Mouse (Mus musculus): ENCODE results near the gene Kcnj9. TPM values are rescaled to one million over a fixed set of nuclear protein-coding genes. Genes with fewer than 3 reads are reported as not detected.

Gene Kcnj9
- polyA plus RNA-seq, 1 experiment from 2014 or later: 5.9 TPM

DNA sequence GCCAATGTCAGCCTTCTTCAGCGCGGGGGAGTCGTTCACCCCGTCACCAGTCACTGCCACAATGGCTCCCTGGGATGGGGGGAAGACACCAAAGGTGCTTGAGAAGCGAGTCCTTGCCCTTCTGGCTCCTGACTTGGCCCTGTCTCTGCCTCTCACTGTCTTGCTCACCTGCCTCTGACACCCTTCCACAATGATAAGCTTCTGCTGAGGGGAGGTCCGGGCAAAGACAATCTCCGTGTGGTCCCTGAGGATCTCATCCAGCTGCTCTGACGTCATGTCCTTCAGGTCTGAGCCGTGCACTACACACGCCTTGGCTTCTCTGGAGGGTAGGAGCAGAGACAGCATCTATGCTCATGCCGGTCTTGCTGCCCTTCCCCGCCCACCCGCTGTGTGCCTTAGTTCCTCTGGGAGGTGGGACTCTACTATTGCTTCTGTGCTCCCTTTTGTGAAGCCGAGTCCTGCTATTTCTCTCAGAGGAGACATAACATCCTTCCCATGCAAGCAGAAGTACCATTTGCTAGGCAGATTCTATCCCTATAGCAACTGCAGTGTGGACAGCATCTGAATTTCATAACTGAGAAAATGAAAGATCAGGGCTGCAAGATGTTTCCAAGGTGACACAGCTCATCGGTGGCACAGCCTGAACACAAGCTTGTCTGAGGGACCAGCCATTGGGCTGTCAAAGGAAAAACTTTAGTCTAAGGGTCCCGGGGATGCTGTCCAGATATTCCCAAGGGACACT, 49.2 kb downstream of the Kcnj9 start:
- H3K4me2 ChIP-seq: no peak overlapping the region
- no peaks in the 10 kb centered on the region for H3K36me3 ChIP-seq (replicated peaks)
- H3K9me3 ChIP-seq: no peaks in the 10 kb centered on the region
- ATAC-seq (replicated peaks): peak; percentile 46
- H3K9ac ChIP-seq: no peak overlapping the region
- 0 out of 2 replicates have a peak overlapping the region, but pooled peaks have one; percentile 30 for H3K27ac ChIP-seq
- H3K4me3 ChIP-seq: no peak overlapping the region
- H3K4me1 ChIP-seq: no peaks in the 10 kb centered on the region; the same call in 1 of the 2 replicates
- 73% methylated on average over 16 of the region's 16 CpGs for WGBS
- H3K27me3 ChIP-seq (replicated peaks): no peaks in the 10 kb centered on the region

DNA sequence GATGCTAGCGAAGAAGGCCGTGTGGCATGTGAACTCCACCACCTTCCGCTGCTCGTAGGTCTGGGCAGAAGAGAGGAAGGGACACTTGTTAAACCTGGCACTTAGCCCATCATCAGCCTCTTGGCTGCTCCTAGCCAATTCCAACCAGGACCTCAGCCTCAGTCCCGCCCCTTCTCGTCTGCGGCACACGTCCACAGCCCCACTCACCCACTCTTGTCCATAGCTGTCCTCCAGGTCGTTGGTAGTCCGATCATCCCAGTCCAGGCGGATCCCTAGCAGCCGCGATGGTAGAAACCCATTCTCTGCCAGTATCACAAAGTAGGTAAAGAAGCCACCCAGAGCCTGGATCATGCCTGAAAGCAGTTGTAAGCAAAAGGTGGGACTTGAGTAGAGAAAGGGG, 50.8 kb downstream of the Kcnj9 start:
- ATAC-seq (replicated peaks): no peak
- 93% methylated on average over 13 of the region's 13 CpGs for WGBS
- Histone ChIP-seq H3K27me3 (replicated peaks) (no peaks in the 10 kb centered on the region), H3K27ac (no peak overlapping the region), H3K9me3 (no peaks in the 10 kb centered on the region), H3K4me3 (no peak overlapping the region), H3K4me2 (no peak overlapping the region), H3K36me3 (replicated peaks) (no peaks in the 10 kb centered on the region), H3K4me1 (no peaks in the 10 kb centered on the region; the same call in 1 of the 2 replicates), H3K9ac (no peak overlapping the region)

DNA sequence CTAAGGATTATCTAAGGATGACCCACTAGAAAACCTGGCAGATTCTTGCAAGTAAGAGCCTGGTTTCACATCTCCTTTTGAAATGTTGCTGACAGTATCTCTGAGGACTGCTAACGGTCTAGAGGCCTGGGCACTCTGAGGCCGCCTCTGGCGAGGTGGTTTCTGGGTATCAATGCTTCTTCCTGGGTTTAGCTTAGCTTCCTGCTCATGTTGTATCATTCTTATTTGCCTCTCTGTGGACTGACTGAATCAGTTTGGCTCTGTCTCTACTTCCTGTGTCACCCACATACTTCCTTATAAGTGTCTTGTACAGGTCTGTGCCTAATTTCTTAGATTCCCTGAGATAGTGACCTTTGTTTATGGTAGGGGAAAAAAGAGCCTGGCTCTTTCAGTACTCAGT, 51.9 kb downstream of the Kcnj9 start:
- 70% methylated on average over 3 of the region's 3 CpGs for WGBS
- no peaks in the 10 kb centered on the region for H3K27me3 ChIP-seq (replicated peaks)
- no peak for ATAC-seq (replicated peaks)
- no peaks in the 10 kb centered on the region for H3K36me3 ChIP-seq (replicated peaks)
- peaks cover under 1% of the 10 kb centered on the region; the same call in 1 of the 2 replicates for H3K4me1 ChIP-seq
- H3K9ac ChIP-seq: no peak overlapping the region
- H3K4me2 ChIP-seq: no peak overlapping the region
- H3K4me3 ChIP-seq: no peak overlapping the region
- H3K27ac ChIP-seq: no peak overlapping the region
- no peaks in the 10 kb centered on the region for H3K9me3 ChIP-seq

- Histone ChIP-seq H3K4me2 (no peak overlapping the region), H3K9ac (no peak overlapping the region), H3K4me1 (peaks cover 10% of the 10 kb centered on the region; the same call in 1 of the 2 replicates), H3K9me3 (no peaks in the 10 kb centered on the region), H3K36me3 (replicated peaks) (no peaks in the 10 kb centered on the region), H3K27me3 (replicated peaks) (no peaks in the 10 kb centered on the region), H3K4me3 (no peak overlapping the region), H3K27ac (no peak overlapping the region)
- ATAC-seq (replicated peaks): no peak
- 70% methylated on average over 5 of the region's 5 CpGs for WGBS
Observed at GRCm38 (mm10) chr1:172274547-172274946, 54.6 kb downstream of the Kcnj9 start.

- Histone ChIP-seq H3K9me3 (no peaks in the 10 kb centered on the region), H3K9ac (no peak overlapping the region), H3K27me3 (replicated peaks) (no peaks in the 10 kb centered on the region), H3K36me3 (replicated peaks) (no peaks in the 10 kb centered on the region), H3K4me2 (no peak overlapping the region), H3K4me1 (peaks cover 10% of the 10 kb centered on the region; the same call in 1 of the 2 replicates), H3K27ac (no peak overlapping the region), H3K4me3 (no peak overlapping the region)
- WGBS: 66% methylated on average over 5 of the region's 5 CpGs
- no peak for ATAC-seq (replicated peaks)
Observed at GRCm38 (mm10) chr1:172274116-172274515, 55.0 kb downstream of the Kcnj9 start.

DNA sequence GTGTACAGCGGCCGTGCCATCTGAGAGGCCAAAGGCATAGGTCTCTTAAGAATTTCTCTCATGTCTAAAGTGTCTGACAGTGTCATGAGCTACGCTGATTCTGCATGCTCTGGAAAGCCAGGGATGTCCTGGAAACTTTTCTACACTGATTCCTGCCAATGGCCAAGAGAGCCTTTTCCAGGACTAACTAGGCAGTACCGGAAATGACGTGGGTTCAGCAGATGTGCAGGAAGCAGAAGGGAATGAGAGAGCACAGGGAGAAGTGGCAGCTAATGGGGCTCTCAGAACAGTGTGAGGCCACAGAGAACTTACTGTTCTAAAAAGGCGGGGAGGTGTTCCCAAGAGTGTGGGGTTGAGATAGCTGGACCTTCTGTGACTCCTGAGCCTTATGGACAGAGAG, 55.7 kb downstream of the Kcnj9 start:
- ATAC-seq (replicated peaks): no peak
- Histone ChIP-seq H3K9me3 (no peaks in the 10 kb centered on the region), H3K4me3 (no peak overlapping the region), H3K9ac (no peak overlapping the region), H3K36me3 (replicated peaks) (no peaks in the 10 kb centered on the region), H3K27ac (no peak overlapping the region), H3K4me1 (peaks cover 10% of the 10 kb centered on the region; the same call in 1 of the 2 replicates), H3K4me2 (no peak overlapping the region), H3K27me3 (replicated peaks) (no peaks in the 10 kb centered on the region)
- 93% methylated on average over 6 of the region's 6 CpGs for WGBS

DNA sequence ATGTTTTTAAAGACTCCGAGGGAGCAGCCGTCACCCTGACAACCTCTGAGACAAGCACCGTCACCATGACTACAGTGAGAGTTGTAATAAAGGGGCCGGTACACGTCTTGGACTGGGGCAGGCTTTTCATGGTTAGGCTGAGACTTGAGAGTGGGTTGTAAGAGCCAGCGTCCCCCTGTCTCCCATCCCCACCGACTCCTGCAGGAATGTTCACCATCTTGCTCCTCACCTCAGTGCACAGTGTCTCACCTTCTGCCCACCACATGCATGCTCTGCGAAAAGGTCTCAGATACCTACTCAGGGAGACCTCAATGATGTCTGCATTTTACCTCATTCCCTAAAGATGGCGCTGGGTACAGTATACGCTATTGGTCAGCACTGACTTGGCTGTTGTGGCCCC, 57.4 kb downstream of the Kcnj9 start:
- 26% methylated on average over 10 of the region's 10 CpGs for WGBS
- Histone ChIP-seq H3K27ac (0 out of 2 replicates have a peak overlapping the region, but pooled peaks have one; percentile 23), H3K9ac (no peak overlapping the region), H3K9me3 (no peaks in the 10 kb centered on the region), H3K4me2 (no peak overlapping the region), H3K27me3 (replicated peaks) (no peaks in the 10 kb centered on the region), H3K4me3 (no peak overlapping the region), H3K36me3 (replicated peaks) (no peaks in the 10 kb centered on the region), H3K4me1 (peaks cover 10% of the 10 kb centered on the region; the same call in 1 of the 2 replicates)
- peak; percentile 90 for ATAC-seq (replicated peaks)

DNA sequence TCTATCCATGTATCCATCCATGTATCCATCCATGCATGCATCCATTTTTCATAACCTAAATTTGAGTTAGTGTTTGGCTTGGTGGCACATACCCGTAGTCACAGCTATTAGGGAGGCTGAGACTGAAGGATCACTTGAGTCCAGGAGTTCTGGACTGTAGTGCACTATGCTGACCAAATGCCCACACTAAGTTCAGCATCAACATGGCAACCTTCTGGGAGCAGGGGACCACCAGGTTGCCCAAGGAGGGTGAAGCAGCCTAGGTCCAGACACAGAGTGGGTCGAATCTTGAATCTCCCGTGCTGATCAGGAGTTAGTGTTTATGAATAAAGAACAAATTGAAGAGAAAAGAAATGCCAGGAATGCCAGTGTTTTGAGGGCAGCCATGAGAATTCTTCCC, 57.9 kb downstream of the Kcnj9 start:
- peak overlapping the region; percentile 42; the same call in 1 of the 2 replicates for H3K27ac ChIP-seq
- 55% methylated on average over 3 of the region's 3 CpGs for WGBS

More for the DNA sequence above, 57.9 kb downstream of the Kcnj9 start:
- H3K27me3 ChIP-seq (replicated peaks): no peaks in the 10 kb centered on the region
- H3K9ac ChIP-seq: no peak overlapping the region
- H3K4me2 ChIP-seq: no peak overlapping the region
- peak; percentile 73 for ATAC-seq (replicated peaks)
- peaks cover 10% of the 10 kb centered on the region; the same call in 1 of the 2 replicates for H3K4me1 ChIP-seq
- H3K36me3 ChIP-seq (replicated peaks): no peaks in the 10 kb centered on the region
- H3K9me3 ChIP-seq: no peaks in the 10 kb centered on the region
- no peak overlapping the region for H3K4me3 ChIP-seq

Other genes with a start within 250 kb of the Kcnj9 start
- gene Copa, start 246.8 kb downstream of the Kcnj9 start, polyA plus RNA-seq (2015; fragmentation: Nextera tagmentation; extraction: Ambion mirVana): 199 and 209 TPM in 2 replicates
- 116 and 122 TPM in 2 replicates for gene Ncstn, start 246.5 kb downstream of the Kcnj9 start, polyA plus RNA-seq (2015; fragmentation: Nextera tagmentation; extraction: Ambion mirVana)
- 165 and 168 TPM in 2 replicates for gene Pex19, start 202.6 kb downstream of the Kcnj9 start, polyA plus RNA-seq (2015; fragmentation: Nextera tagmentation; extraction: Ambion mirVana)
- gene Dcaf8, start 181.2 kb downstream of the Kcnj9 start, polyA plus RNA-seq (2015; fragmentation: Nextera tagmentation; extraction: Ambion mirVana): 93.0 and 94.7 TPM in 2 replicates
- gene Pea15a, start 122.5 kb downstream of the Kcnj9 start, polyA plus RNA-seq (2015; fragmentation: Nextera tagmentation; extraction: Ambion mirVana): 437 and 473 TPM in 2 replicates
- 1.7 and 2.7 TPM in 2 replicates for gene Casq1, start 109.5 kb downstream of the Kcnj9 start, polyA plus RNA-seq (2015; fragmentation: Nextera tagmentation; extraction: Ambion mirVana)
- 0.05 TPM in 1 of 2 replicates, not detected in the other for gene Atp1a4, start 70.9 kb downstream of the Kcnj9 start, polyA plus RNA-seq (2015; fragmentation: Nextera tagmentation; extraction: Ambion mirVana)
- gene Igsf8, start 67.7 kb downstream of the Kcnj9 start, polyA plus RNA-seq (2015; fragmentation: Nextera tagmentation; extraction: Ambion mirVana): 66.2 and 77.2 TPM in 2 replicates
- gene Atp1a2, start 31.3 kb downstream of the Kcnj9 start, polyA plus RNA-seq (2015; fragmentation: Nextera tagmentation; extraction: Ambion mirVana): 56.5 and 63.1 TPM in 2 replicates
- 1.8 TPM in 2 replicates for gene Kcnj10, start 11.9 kb upstream of the Kcnj9 start, polyA plus RNA-seq (2015; fragmentation: Nextera tagmentation; extraction: Ambion mirVana)
- 4.0 and 4.1 TPM in 2 replicates for gene Pigm, start 47.2 kb upstream of the Kcnj9 start, polyA plus RNA-seq (2015; fragmentation: Nextera tagmentation; extraction: Ambion mirVana)
- gene Slamf9, start 146.0 kb upstream of the Kcnj9 start, polyA plus RNA-seq (2015; fragmentation: Nextera tagmentation; extraction: Ambion mirVana): 0.13 and 0.47 TPM in 2 replicates
- gene Igsf9, start 152.5 kb upstream of the Kcnj9 start, polyA plus RNA-seq (2015; fragmentation: Nextera tagmentation; extraction: Ambion mirVana): 80.6 and 83.2 TPM in 2 replicates
- 57.2 and 58.7 TPM in 2 replicates for gene Tagln2, start 170.7 kb upstream of the Kcnj9 start, polyA plus RNA-seq (2015; fragmentation: Nextera tagmentation; extraction: Ambion mirVana)
- gene Cfap45, start 191.5 kb upstream of the Kcnj9 start, polyA plus RNA-seq (2015; fragmentation: Nextera tagmentation; extraction: Ambion mirVana): 3.7 and 4.2 TPM in 2 replicates
- 0.32 and 0.37 TPM in 2 replicates for gene Vsig8, start 226.6 kb upstream of the Kcnj9 start, polyA plus RNA-seq (2015; fragmentation: Nextera tagmentation; extraction: Ambion mirVana)

Data from midbrain, embryonic 15.5 days (tissue).